Mouse (Mus musculus) intestine, embryonic 15.5 days (tissue): ENCODE data around the gene Il20rb. TPM values are rescaled to one million over a fixed set of nuclear protein-coding genes. Genes with fewer than 3 reads are reported as not detected.

ENCODE experiments used
- ATAC-seq: fragments of 200-750 bp; cut with Nextera tagmentation; 2 replicates; pipeline ENCODE4 v1.8.0; 2017; ENCODE audit warnings: moderate TSS enrichment, moderate library complexity
- H3K27ac ChIP-seq: fragments of 300-500 bp; sonication (generic); 2 replicates; pipeline ENCODE4 v1.5.1; 2015; ENCODE audit warnings: mild to moderate bottlenecking, inconsistent platforms
- H3K27me3 ChIP-seq: fragments of 300-500 bp; sonication (generic); replicated peaks from 2 replicates; pipeline ENCODE4 v1.6.1; 2015; ENCODE audit warnings: inconsistent platforms
- H3K36me3 ChIP-seq: fragments of 300-500 bp; sonication (generic); 2 replicates; pipeline ENCODE4 v1.6.1; 2015; ENCODE audit warnings: inconsistent platforms
- H3K4me1 ChIP-seq: fragments of 300-500 bp; sonication (generic); replicated peaks from 2 replicates; pipeline ENCODE4 v1.6.1; 2015; ENCODE audit warnings: inconsistent platforms
- H3K4me2 ChIP-seq: fragments of 300-500 bp; sonication (generic); replicated peaks from 2 replicates; pipeline ENCODE4 v1.6.1; 2015; ENCODE audit warnings: mild to moderate bottlenecking, inconsistent platforms
- H3K4me3 ChIP-seq: fragments of 300-500 bp; sonication (generic); replicated peaks from 2 replicates; pipeline ENCODE4 v1.5.1; 2015; ENCODE audit warnings: inconsistent platforms
- H3K9ac ChIP-seq: fragments of 300-500 bp; sonication (generic); 2 replicates; pipeline ENCODE4 v1.6.1; 2015; ENCODE audit warnings: inconsistent platforms
- H3K9me3 ChIP-seq: fragments of 300-500 bp; sonication (generic); 2 replicates; pipeline ENCODE4 v1.6.1; 2016; ENCODE audit warnings: inconsistent platforms
- WGBS: fragments of 180-500 bp; shearing (Covaris S2); methylation state at CpG from one replicate; pipeline ENCODE4 v1.1.7; 2015; 5-methylcytosine and 5-hydroxymethylcytosine counted together
- polyA plus RNA-seq: library from polyadenylated mRNA; unstranded; fragments of >200 nt; fragmentation: Nextera tagmentation; extraction: Ambion mirVana; gene quantifications from 2 replicates; pipeline ENCODE4 v1.2.1, GENCODE M21; 2015

The Il20rb gene
- polyA plus RNA-seq, 1 experiment from 2014 or later: 1.3 TPM

GRCm38 (mm10) chr9:100469681-100470080 is 16.9 kb downstream of the Il20rb start:
- no peak overlapping the region for H3K4me3 ChIP-seq
- no peaks in the 10 kb centered on the region for H3K36me3 ChIP-seq
- no peak overlapping the region for H3K27ac ChIP-seq
- no peaks in the 10 kb centered on the region for H3K27me3 ChIP-seq
- no peak overlapping the region for H3K9ac ChIP-seq
- no peaks in the 10 kb centered on the region for H3K9me3 ChIP-seq
- peaks cover 5% of the 10 kb centered on the region; the same call in 1 of the 2 replicates for H3K4me1 ChIP-seq
- 97% methylated on average over 3 of the region's 3 CpGs for WGBS
- H3K4me2 ChIP-seq: no peak overlapping the region
- ATAC-seq: no peak

- H3K27me3 ChIP-seq: no peaks in the 10 kb centered on the region
- H3K9ac ChIP-seq: no peak overlapping the region
- no peak overlapping the region for H3K4me3 ChIP-seq
- no peak for ATAC-seq
- H3K27ac ChIP-seq: no peak overlapping the region
- H3K4me1 ChIP-seq: peaks cover 5% of the 10 kb centered on the region; the same call in 1 of the 2 replicates
- H3K9me3 ChIP-seq: no peaks in the 10 kb centered on the region
- H3K36me3 ChIP-seq: no peaks in the 10 kb centered on the region
- 98% methylated on average over 8 of the region's 8 CpGs for WGBS
- no peak overlapping the region for H3K4me2 ChIP-seq
Measured at GRCm38 (mm10) chr9:100468151-100468550, 18.4 kb downstream of the Il20rb start.

- H3K9me3 ChIP-seq: no peaks in the 10 kb centered on the region
- no peak overlapping the region for H3K27ac ChIP-seq
- no peak for ATAC-seq
- H3K36me3 ChIP-seq: no peaks in the 10 kb centered on the region
- no peak overlapping the region for H3K4me2 ChIP-seq
- no peak overlapping the region for H3K4me3 ChIP-seq
- H3K9ac ChIP-seq: no peak overlapping the region
- peaks cover 5% of the 10 kb centered on the region; the same call in 1 of the 2 replicates for H3K4me1 ChIP-seq
- no peaks in the 10 kb centered on the region for H3K27me3 ChIP-seq
- 79% methylated on average over 7 of the region's 7 CpGs for WGBS
Measured at GRCm38 (mm10) chr9:100467653-100468052, 18.9 kb downstream of the Il20rb start.

- H3K4me3 ChIP-seq: no peak overlapping the region
- no peaks in the 10 kb centered on the region for H3K27me3 ChIP-seq
- H3K4me2 ChIP-seq: no peak overlapping the region
- H3K9me3 ChIP-seq: no peaks in the 10 kb centered on the region
- H3K27ac ChIP-seq: no peak overlapping the region
- 66% methylated on average over 3 of the region's 3 CpGs for WGBS
- peak; percentile 67 for ATAC-seq
- H3K36me3 ChIP-seq: no peaks in the 10 kb centered on the region
- no peak overlapping the region for H3K9ac ChIP-seq
- H3K4me1 ChIP-seq: peaks cover 5% of the 10 kb centered on the region; the same call in 1 of the 2 replicates
Measured at GRCm38 (mm10) chr9:100466743-100467142, 19.8 kb downstream of the Il20rb start.

- no peaks in the 10 kb centered on the region for H3K27me3 ChIP-seq
- no peak overlapping the region for H3K27ac ChIP-seq
- H3K4me2 ChIP-seq: no peak overlapping the region
- WGBS: 94% methylated on average over 9 of the region's 9 CpGs
- H3K4me1 ChIP-seq: peaks cover 3% of the 10 kb centered on the region; the same call in 1 of the 2 replicates
- no peaks in the 10 kb centered on the region for H3K36me3 ChIP-seq
- no peak for ATAC-seq
- H3K9me3 ChIP-seq: no peaks in the 10 kb centered on the region
- H3K9ac ChIP-seq: no peak overlapping the region
- no peak overlapping the region for H3K4me3 ChIP-seq
Measured at GRCm38 (mm10) chr9:100465988-100466387, 20.6 kb downstream of the Il20rb start.

- ATAC-seq: no peak
- no peaks in the 10 kb centered on the region for H3K9me3 ChIP-seq
- no peak overlapping the region for H3K27ac ChIP-seq
- no peak overlapping the region for H3K4me2 ChIP-seq
- H3K27me3 ChIP-seq: no peaks in the 10 kb centered on the region
- H3K36me3 ChIP-seq: no peaks in the 10 kb centered on the region
- WGBS: 90% methylated on average over 5 of the region's 5 CpGs
- no peak overlapping the region for H3K9ac ChIP-seq
- no peak overlapping the region for H3K4me3 ChIP-seq
- no peaks in the 10 kb centered on the region for H3K4me1 ChIP-seq
Measured at GRCm38 (mm10) chr9:100465380-100465779, 21.2 kb downstream of the Il20rb start.

GRCm38 (mm10) chr9:100463771-100464170 is 22.8 kb downstream of the Il20rb start:
- H3K4me1 ChIP-seq: no peaks in the 10 kb centered on the region
- no peak overlapping the region for H3K4me3 ChIP-seq
- WGBS: 62% methylated on average over 2 of the region's 2 CpGs
- H3K4me2 ChIP-seq: no peak overlapping the region
- H3K9ac ChIP-seq: no peak overlapping the region
- ATAC-seq: no peak
- H3K9me3 ChIP-seq: no peaks in the 10 kb centered on the region
- H3K27me3 ChIP-seq: no peaks in the 10 kb centered on the region
- no peaks in the 10 kb centered on the region for H3K36me3 ChIP-seq
- no peak overlapping the region for H3K27ac ChIP-seq

GRCm38 (mm10) chr9:100462098-100462497 is 24.5 kb downstream of the Il20rb start:
- Histone ChIP-seq H3K27ac (no peak overlapping the region), H3K9me3 (no peaks in the 10 kb centered on the region), H3K4me2 (no peak overlapping the region), H3K9ac (no peak overlapping the region), H3K36me3 (no peaks in the 10 kb centered on the region), H3K27me3 (no peaks in the 10 kb centered on the region), H3K4me3 (no peak overlapping the region), H3K4me1 (no peaks in the 10 kb centered on the region)
- 92% methylated on average over 4 of the region's 4 CpGs for WGBS
- no peak for ATAC-seq

GRCm38 (mm10) chr9:100461671-100462070 is 24.9 kb downstream of the Il20rb start:
- no peaks in the 10 kb centered on the region for H3K27me3 ChIP-seq
- H3K4me3 ChIP-seq: no peak overlapping the region
- H3K9me3 ChIP-seq: no peaks in the 10 kb centered on the region
- ATAC-seq: no peak
- no peak overlapping the region for H3K27ac ChIP-seq
- H3K4me2 ChIP-seq: no peak overlapping the region
- H3K36me3 ChIP-seq: no peaks in the 10 kb centered on the region
- 87% methylated on average over 9 of the region's 9 CpGs for WGBS
- H3K9ac ChIP-seq: no peak overlapping the region
- H3K4me1 ChIP-seq: no peaks in the 10 kb centered on the region

GRCm38 (mm10) chr9:100460203-100460602 is 26.4 kb downstream of the Il20rb start:
- Histone ChIP-seq H3K36me3 (no peaks in the 10 kb centered on the region), H3K4me2 (no peak overlapping the region), H3K9ac (no peak overlapping the region), H3K9me3 (no peaks in the 10 kb centered on the region), H3K27ac (no peak overlapping the region), H3K27me3 (no peaks in the 10 kb centered on the region), H3K4me3 (no peak overlapping the region), H3K4me1 (no peaks in the 10 kb centered on the region)
- no peak for ATAC-seq
- WGBS: 100% methylated on average over 9 of the region's 9 CpGs

GRCm38 (mm10) chr9:100457971-100458681 is 28.5 kb downstream of the Il20rb start:
- Histone ChIP-seq H3K4me1 (peaks cover 4% of the 10 kb centered on the region; the same call in 1 of the 2 replicates), H3K27me3 (no peaks in the 10 kb centered on the region), H3K4me3 (no peak overlapping the region), H3K36me3 (no peaks in the 10 kb centered on the region), H3K27ac (no peak overlapping the region), H3K4me2 (no peak overlapping the region), H3K9ac (no peak overlapping the region), H3K9me3 (no peaks in the 10 kb centered on the region)
- WGBS: 75% methylated on average over 17 of the region's 17 CpGs
- no peak for ATAC-seq

- Histone ChIP-seq H3K36me3 (no peaks in the 10 kb centered on the region), H3K9me3 (no peaks in the 10 kb centered on the region), H3K9ac (peak overlapping the region; percentile 37), H3K4me1 (peaks cover 4% of the 10 kb centered on the region; the same call in 1 of the 2 replicates), H3K4me3 (peak overlapping the region; percentile 40), H3K27ac (no peak overlapping the region), H3K27me3 (no peaks in the 10 kb centered on the region), H3K4me2 (peak overlapping the region; percentile 80)
- ATAC-seq: 0 out of 2 replicates have a peak, but pooled peaks have one; percentile 5
- WGBS: 17% methylated on average over 9 of the region's 9 CpGs
Measured at GRCm38 (mm10) chr9:100454664-100454993, 32.0 kb downstream of the Il20rb start.
